Mouse (Mus musculus) lung, postnatal 25 days (tissue): Measurements from ENCODE around the gene Gm12253.

Experiments used
- DNase-seq: peaks from one replicate; pipeline ENCODE4 v3.0.0; 2022; ENCODE audit warnings: low spot score

The Gm12253 gene

DNA sequence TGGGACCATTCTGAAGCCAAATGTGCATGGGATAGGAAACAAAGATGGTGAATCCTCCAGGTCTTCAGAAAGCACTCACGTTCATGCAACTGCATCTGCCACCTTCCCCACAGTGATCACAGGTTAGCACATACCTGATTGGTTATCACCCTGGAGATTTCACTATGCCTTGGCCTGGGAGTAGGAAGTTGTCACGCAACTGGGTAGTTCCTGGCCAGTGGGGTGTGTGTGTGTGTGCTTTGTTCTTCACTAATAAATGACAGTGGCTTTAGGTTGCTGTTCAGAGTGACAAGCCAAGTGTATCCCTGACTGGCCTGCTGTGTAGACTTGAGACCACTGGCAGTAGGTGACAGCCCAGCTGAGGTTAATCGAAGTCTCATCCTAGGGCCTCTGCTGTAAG lies at the start of gene Gm12253:
Gene Gm12253, plus strand, starts transcription at position 301 of the 400 bp plus-strand sequence.
- DNase-seq, result no peak

DNA sequence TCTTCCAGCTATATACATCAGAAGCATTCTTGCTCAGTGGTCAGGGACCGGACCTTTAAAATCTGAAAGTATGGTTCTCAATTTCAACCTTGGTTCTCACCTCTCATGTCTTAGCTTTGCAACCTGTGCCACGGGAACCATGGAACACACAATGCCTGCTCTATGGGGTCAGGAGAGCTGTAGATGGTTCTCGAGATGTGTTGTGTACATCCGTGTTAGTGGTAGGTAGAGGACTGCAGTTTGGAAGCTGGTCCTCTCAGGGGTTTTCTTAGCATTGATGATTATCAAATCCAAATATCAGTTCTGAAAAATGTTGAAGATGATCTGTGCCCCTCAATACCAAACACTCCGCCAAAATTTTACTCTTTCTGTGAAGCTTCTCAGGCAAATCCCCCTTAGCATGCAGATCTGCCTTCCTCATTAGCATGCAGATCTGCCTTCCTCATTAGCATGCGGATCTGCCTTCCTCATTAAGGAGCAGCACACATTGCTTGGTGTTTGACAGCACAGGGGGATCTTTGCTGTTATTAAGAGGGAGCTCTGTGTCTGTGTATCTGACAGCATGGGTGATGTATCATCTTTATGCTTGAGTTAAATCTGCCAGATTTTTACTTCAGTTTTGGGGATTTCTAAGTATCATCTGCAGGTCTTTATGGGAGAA lies 32.2 kb upstream of the Gm12253 start:
- DNase-seq, result no peak

GRCm38 (mm10) chr11:58400655-58401054 lies 31.7 kb upstream of the Gm12253 start:
- no peak for DNase-seq

GRCm38 (mm10) chr11:58408066-58408465 lies 24.3 kb upstream of the Gm12253 start:
- no peak for DNase-seq

DNA sequence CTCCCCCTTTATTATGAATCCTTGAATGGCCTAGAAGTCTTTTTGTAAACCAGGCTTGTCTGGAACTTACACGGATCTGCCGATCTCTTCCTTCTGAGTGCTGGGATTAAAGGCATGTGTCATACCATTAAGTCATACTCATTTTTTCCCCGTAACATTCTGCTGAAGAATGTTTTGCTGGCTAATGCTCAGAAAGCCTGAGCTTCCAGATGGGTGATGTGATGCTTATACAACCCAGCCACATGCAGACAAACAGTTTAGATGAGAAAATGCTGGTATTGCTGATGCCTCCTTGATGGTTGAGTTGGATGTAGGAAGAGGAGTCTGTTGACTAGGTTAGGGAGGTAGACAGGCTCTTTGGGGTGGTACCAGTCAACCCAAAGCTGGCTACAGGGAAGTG lies 14.0 kb upstream of the Gm12253 start:
- no peak for DNase-seq

GRCm38 (mm10) chr11:58420815-58421214 lies 11.5 kb upstream of the Gm12253 start, which contains the start of gene 1810065E05Rik:
1810065E05Rik (plus strand) TSS chr11:58421111.
- DNase-seq, result no peak

- DNase-seq, result no peak
Observed at GRCm38 (mm10) chr11:58437866-58438265, 5.5 kb downstream of the Gm12253 start.

GRCm38 (mm10) chr11:58452759-58453158 lies 20.4 kb downstream of the Gm12253 start, which contains the start of gene Lypd9:
Lypd9 (minus strand) TSS chr11:58452923.
- DNase-seq, result no peak

DNA sequence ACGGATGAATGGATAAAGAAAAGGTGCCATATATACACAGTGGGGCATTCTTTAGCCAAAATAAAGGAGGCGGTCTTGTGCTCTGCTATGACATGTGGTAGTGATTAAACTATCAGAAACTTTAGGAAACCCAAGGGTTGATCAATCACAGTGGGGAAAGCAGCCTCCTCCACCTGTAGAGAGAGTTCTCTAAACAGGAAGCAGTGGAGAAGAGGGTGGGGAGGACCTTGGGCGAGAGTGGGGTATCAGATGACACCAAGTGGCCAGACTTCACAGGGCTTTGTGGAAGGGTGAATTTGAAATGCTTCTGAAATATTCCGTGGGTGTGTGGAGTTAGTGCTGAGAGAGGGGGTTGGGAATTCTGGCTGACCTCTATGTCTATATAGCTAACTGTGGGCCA lies 21.2 kb downstream of the Gm12253 start:
- no peak for DNase-seq

DNA sequence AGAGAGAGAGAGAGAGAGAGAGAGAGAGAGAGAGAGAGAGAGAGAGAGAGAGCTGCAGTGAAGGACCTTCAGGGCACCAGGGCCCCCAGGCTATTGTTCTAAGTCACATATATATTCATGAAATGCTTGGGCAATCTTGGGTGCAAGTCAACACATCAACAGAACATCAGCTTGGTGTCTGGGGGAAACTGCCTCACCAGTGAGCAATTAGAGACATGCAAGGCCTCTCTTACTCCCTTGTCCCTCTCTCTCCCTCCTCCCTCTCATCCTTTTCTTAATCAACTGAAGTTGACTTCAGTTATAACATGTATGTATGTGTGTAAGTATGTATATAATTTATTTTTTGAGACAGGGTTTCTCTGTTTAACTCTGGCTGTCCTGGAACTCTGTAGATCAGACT lies 29.8 kb downstream of the Gm12253 start, which contains the start of gene Olfr30:
Gene Olfr30, minus strand, starts transcription at position 101 of the 400 bp plus-strand sequence.
- no peak for DNase-seq
